Mouse (Mus musculus): Measurements from ENCODE around the gene Bcl7c. TPM values are rescaled to one million over a fixed set of nuclear protein-coding genes. Genes with fewer than 3 reads are reported as not detected.
"Not testable (repeated sequence)": the region's sequence is repeated elsewhere in the genome, so short reads cannot be mapped to it uniquely, and the experiment has no call there.

Gene Bcl7c
- polyA plus RNA-seq, 1 experiment = 22.0 TPM

DNA sequence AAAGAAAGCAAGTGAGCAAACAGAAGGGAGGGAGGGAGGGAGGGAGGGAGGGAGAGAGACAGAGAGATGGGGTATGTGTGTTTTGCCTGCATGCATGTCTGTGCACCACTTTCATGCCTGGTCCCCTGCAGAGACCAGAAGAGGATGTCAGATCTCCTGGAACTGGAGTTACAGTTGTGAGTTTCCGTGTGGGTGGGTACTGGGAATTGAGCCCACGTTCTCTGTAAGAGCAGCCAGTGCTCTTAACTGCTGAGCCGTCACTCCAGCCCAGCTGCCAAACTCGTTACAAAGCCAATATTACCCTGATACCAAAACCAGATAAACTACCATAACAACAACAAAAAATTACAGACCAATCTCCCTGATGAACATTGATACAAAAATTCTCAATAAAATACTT lies 67.5 kb downstream of the Bcl7c start:
- no peak for TF ChIP-seq POLR2A (IDR thresholded peaks at IDR 0.05; ENCODE audit: borderline replicate concordance, extremely low read depth, low read depth, low read length)
- TF ChIP-seq CTCF (IDR thresholded peaks at IDR 0.05; ENCODE audit: insufficient read depth, low read length) = no peak
- Histone ChIP-seq H3K4me1 (ENCODE audit: control insufficient read depth, insufficient read depth, low read length) (peaks cover 3% of the 10 kb centered on the region; the same call in 1 of the 2 replicates), H3K4me3 (replicated peaks; ENCODE audit: extremely low read depth, low read depth, low read length) (no peak overlapping the region)
- no peak for DNase-seq
- 21% methylated on average over 4 of the region's 4 CpGs for WGBS

DNA sequence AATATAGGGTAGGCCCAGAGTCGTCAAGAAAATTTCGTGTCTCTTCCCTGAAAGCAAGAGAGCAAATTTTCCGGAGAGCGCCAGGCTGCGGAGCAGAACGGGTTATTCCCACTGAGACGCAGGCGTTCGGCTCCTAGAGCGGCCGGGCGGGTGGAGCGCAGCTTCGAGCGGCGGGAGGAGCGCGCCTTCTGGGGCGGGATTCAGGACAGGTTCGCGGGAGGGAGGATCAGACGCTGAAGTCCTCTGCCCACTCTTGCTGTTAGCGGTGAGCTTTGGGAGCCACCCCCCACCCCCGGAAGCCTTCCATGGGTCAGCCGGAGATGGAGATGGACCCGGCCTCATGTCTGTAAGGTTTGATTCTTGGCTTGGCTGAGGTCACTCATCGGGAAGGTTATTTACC lies 71.8 kb downstream of the Bcl7c start:
- WGBS = 1% methylated on average over 27 of the region's 27 CpGs

DNA sequence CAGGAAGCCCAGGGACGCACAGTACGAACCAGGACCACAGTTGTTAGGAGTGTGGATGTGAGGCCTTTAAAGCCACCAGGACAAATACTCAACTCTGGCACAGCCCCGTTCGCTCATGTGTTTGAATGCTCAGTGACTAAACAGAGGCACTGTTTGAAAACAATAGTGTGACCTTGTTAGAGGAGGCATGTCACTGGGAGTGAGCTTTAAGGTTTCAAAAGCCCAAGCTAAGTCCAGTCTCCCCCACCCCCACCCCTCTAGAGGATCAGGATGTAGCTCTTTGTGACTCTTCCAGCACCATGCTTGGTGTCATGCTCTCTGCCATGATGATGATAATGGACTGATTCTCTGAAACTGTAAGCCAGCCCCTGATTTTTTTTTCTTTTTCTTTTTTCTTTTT lies 77.3 kb downstream of the Bcl7c start:
- 73% methylated on average over 4 of the region's 4 CpGs for WGBS
- DNase-seq = no peak
- Histone ChIP-seq H3K4me1 (ENCODE audit: control insufficient read depth, insufficient read depth, low read length) (no peaks in the 10 kb centered on the region), H3K4me3 (replicated peaks; ENCODE audit: extremely low read depth, low read depth, low read length) (no peak overlapping the region)
- TF ChIP-seq CTCF (IDR thresholded peaks at IDR 0.05; ENCODE audit: insufficient read depth, low read length) (no peak), POLR2A (IDR thresholded peaks at IDR 0.05; ENCODE audit: borderline replicate concordance, extremely low read depth, low read depth, low read length) (no peak)

More for the DNA sequence above, 71.8 kb downstream of the Bcl7c start:
- H3K4me3 ChIP-seq (replicated peaks; ENCODE audit: extremely low read depth, low read depth, low read length) = peak overlapping the region; percentile 75
- peak; percentile 69 for DNase-seq
- TF ChIP-seq CTCF (IDR thresholded peaks at IDR 0.05; ENCODE audit: insufficient read depth, low read length) (no peak), POLR2A (IDR thresholded peaks at IDR 0.05; ENCODE audit: borderline replicate concordance, extremely low read depth, low read depth, low read length) (peak; percentile 53; the same call in 1 of the 2 replicates)
- H3K4me1 ChIP-seq (ENCODE audit: control insufficient read depth, insufficient read depth, low read length) = peaks cover 3% of the 10 kb centered on the region; the same call in 1 of the 2 replicates

DNA sequence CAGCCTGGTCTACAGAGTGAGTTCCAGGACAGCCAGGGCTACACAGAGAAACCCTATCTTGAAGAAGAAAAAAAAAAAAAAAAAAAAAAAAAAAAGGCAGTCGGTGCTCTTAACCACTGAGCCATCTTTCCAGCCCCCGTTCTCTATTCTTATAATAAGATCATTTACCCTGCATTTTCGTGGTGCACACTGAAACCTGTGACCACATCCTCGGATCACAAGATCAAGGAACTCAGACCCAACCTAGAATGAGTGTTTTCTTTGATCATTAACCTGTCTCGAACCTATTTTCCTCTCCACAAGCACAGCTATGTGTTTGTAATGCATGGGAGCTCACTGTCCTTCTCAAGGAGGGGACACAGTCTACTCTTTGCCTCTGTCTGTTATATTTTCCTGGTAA lies 80.1 kb downstream of the Bcl7c start:
- TF ChIP-seq CTCF (IDR thresholded peaks at IDR 0.05; ENCODE audit: insufficient read depth, low read length) = no peak
- no peak for TF ChIP-seq POLR2A (IDR thresholded peaks at IDR 0.05; ENCODE audit: borderline replicate concordance, extremely low read depth, low read depth, low read length)
- no peak for DNase-seq
- 62% methylated on average over 5 of the region's 5 CpGs for WGBS
- Histone ChIP-seq H3K4me3 (replicated peaks; ENCODE audit: extremely low read depth, low read depth, low read length) (no peak overlapping the region), H3K4me1 (ENCODE audit: control insufficient read depth, insufficient read depth, low read length) (no peaks in the 10 kb centered on the region)

DNA sequence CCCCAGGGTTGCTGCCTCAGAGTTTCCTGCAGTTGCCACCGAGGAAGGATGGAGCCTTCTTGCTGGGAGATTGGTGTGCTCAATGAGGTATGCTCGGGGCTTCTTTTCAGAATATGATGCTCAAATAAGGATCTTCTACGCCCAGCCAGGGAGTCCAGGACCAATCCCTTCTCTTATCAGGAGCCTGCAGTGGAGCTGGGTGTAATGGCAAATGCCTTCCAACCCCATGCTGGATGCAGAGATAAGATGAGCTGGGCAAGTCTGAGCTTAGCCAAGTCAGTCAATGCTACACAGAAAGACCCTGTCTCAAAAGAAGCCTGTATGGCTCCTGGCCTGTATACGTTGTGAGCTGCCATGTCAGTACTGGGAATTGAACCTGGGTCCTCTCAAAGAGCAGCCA lies 82.3 kb downstream of the Bcl7c start:
- TF ChIP-seq CTCF (IDR thresholded peaks at IDR 0.05; ENCODE audit: insufficient read depth, low read length) (no peak), POLR2A (IDR thresholded peaks at IDR 0.05; ENCODE audit: borderline replicate concordance, extremely low read depth, low read depth, low read length) (no peak)
- H3K4me3 ChIP-seq (replicated peaks; ENCODE audit: extremely low read depth, low read depth, low read length) = no peak overlapping the region
- no peaks in the 10 kb centered on the region for H3K4me1 ChIP-seq (ENCODE audit: control insufficient read depth, insufficient read depth, low read length)
- no peak for DNase-seq
- 88% methylated on average over 4 of the region's 4 CpGs for WGBS

DNA sequence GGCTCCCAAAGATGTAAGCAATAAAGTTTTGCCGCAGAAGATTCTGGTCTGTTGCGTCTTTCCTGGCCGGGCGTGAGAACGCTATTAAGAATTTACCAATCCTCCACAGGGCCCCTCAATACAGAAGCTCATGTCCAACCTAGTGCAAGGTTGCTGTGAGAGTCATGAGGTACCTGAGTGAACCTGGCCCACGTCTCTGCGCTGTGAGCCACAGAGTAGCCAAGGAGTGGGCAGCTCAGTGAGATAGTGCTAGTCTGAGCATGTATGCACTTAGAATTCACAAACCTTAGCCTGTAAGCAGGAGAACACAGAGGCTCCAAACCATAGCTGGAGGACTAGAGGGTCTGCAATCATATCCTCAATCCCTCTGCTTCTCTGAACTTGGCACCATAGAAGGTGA lies 82.7 kb downstream of the Bcl7c start:
- Histone ChIP-seq H3K4me3 (replicated peaks; ENCODE audit: extremely low read depth, low read depth, low read length) (no peak overlapping the region), H3K4me1 (ENCODE audit: control insufficient read depth, insufficient read depth, low read length) (no peaks in the 10 kb centered on the region)
- 97% methylated on average over 7 of the region's 7 CpGs for WGBS
- no peak for TF ChIP-seq POLR2A (IDR thresholded peaks at IDR 0.05; ENCODE audit: borderline replicate concordance, extremely low read depth, low read depth, low read length)
- no peak for TF ChIP-seq CTCF (IDR thresholded peaks at IDR 0.05; ENCODE audit: insufficient read depth, low read length)
- no peak for DNase-seq

DNA sequence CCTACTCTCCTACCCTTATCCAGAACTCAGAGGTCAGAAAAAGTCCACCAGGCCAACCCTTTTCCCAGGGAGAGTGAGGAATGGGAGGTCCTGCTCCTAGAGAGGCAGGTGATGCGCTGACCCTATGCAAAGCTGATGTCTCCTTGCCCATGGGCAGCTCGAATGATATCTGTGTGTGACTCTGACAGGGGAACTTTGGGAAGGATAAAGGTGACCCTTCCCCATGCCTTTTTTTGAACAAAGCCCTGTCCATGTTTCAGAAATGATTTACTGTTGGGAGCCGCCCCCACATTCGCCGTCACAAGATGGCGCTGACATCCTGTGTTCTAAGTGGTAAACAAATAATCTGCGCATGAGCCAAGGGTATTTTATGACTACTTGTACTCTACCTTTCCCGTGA lies 90.3 kb downstream of the Bcl7c start:
- H3K4me3 ChIP-seq (replicated peaks; ENCODE audit: extremely low read depth, low read depth, low read length); H3K4me1 ChIP-seq (ENCODE audit: control insufficient read depth, insufficient read depth, low read length); DNase-seq: not testable (repeated sequence)
- WGBS = 88% methylated on average over 7 of the region's 8 CpGs

DNA sequence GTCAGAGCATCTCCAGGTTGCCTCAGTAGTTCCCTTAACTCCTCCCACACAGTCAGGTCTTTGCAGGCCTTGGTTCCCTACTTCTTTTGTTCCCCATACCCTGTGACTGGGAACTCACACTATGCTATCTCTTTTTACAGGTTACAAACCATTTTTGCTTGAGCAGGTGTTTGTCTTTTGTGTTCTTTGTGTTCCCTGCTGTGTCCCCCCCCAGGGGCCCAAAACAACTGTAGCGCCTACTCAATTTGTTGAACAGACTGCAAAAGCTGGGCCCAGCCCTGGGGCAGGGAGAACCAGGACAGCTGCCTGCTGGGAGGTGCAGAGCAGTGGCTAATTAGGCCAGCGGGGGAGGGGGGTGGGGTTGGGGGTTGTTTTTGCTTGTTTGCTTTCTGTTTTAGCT lies 90.8 kb downstream of the Bcl7c start:
- Histone ChIP-seq H3K4me3 (replicated peaks; ENCODE audit: extremely low read depth, low read depth, low read length) (no peak overlapping the region), H3K4me1 (ENCODE audit: control insufficient read depth, insufficient read depth, low read length) (0 out of 2 replicates have a peak, but pooled peaks cover 7% of the 10 kb centered on the region)
- TF ChIP-seq CTCF (IDR thresholded peaks at IDR 0.05; ENCODE audit: insufficient read depth, low read length) (no peak), POLR2A (IDR thresholded peaks at IDR 0.05; ENCODE audit: borderline replicate concordance, extremely low read depth, low read depth, low read length) (no peak)
- DNase-seq = no peak
- 74% methylated on average over 2 of the region's 2 CpGs for WGBS

DNA sequence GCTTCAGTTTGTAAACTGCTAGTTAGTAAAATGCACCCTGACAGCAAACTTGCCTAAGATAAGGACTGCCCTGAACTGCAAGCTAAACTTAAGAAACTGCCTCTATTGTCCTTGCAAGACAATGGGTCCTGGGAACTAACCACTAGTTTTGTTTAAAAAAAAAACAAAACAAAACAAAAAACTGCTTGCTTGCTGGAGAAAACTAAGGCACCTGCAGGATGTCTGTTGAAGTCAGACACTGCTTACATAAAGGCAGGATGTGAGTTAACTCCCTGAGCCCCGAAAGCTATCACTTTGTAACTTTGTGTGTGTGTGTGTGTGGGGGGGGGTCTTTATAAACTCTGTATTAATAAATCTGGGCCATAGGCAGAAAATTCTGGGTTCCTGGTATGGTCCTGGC lies 91.9 kb downstream of the Bcl7c start:
- H3K4me1 ChIP-seq (ENCODE audit: control insufficient read depth, insufficient read depth, low read length) = 0 out of 2 replicates have a peak, but pooled peaks cover 7% of the 10 kb centered on the region
- H3K4me3 ChIP-seq (replicated peaks; ENCODE audit: extremely low read depth, low read depth, low read length) = no peak overlapping the region
- DNase-seq = no peak
- 40% methylated on average over 1 of the region's 1 CpGs for WGBS
- TF ChIP-seq POLR2A (IDR thresholded peaks at IDR 0.05; ENCODE audit: borderline replicate concordance, extremely low read depth, low read depth, low read length) (no peak), CTCF (IDR thresholded peaks at IDR 0.05; ENCODE audit: insufficient read depth, low read length) (no peak)

DNA sequence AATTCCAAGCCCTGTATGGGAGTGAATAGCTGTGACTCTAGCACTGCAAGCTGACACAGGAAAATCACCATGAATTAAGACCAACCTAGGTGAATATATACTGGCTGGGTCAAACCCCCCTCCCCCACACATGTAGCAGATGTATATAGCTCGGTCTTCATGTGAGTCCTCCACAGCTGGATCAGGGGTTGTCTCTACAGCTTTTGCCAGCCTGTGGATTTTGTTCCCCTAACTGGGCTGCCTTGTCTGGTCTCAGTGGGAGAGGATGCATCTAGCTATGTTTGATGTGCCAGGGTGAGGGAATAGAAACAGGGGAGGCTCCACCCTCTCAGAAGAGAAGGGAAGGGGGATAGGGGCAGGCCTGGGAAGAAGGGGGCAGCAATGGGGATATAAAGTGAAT lies 92.4 kb downstream of the Bcl7c start:
- Histone ChIP-seq H3K4me1 (ENCODE audit: control insufficient read depth, insufficient read depth, low read length) (0 out of 2 replicates have a peak, but pooled peaks cover 7% of the 10 kb centered on the region), H3K4me3 (replicated peaks; ENCODE audit: extremely low read depth, low read depth, low read length) (no peak overlapping the region)
- DNase-seq = no peak
- TF ChIP-seq POLR2A (IDR thresholded peaks at IDR 0.05; ENCODE audit: borderline replicate concordance, extremely low read depth, low read depth, low read length) = no peak
- no peak for TF ChIP-seq CTCF (IDR thresholded peaks at IDR 0.05; ENCODE audit: insufficient read depth, low read length)
- 35% methylated on average over 1 of the region's 1 CpGs for WGBS

Measured in lung, adult 2 months (tissue).